Mouse (Mus musculus): ENCODE measurements around the gene Mettl15.
"Not testable (repeated sequence)": the region's sequence is repeated elsewhere in the genome, so short reads cannot be mapped to it uniquely, and the experiment has no call there.

Mettl15 gene

GRCm38 (mm10) chr2:109280600-109281340 lies at the start of gene Mettl15, which contains the start of gene Kif18a:
Gene Mettl15, minus strand, starts transcription at chr2:109280748.
Gene Kif18a, plus strand, starts transcription at chr2:109280738.
- DNase-seq (ENCODE audit: low read depth, low spot score) = peak; percentile 99

GRCm38 (mm10) chr2:109311369-109311768 lies 30.8 kb upstream of the Mettl15 start:
- no peak for DNase-seq (ENCODE audit: low read depth, low spot score)

DNA sequence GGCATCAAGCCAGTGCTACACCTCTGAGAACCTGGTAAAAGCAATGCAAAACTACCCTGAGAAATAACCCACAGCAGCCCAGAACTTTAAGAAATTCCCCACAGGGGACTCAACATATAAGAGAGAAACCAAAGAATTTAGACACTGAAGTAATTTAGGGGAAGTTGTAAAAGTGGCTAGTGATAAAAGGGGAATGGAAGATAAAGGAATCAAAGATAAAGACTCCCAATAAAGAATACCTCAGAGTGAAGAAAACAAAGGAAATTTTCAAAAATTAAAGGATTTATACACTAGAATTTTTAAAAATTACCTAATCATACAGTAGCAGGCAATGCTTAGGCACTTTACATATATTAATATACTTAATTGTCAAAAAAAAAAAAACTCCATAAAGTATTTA lies 23.1 kb upstream of the Mettl15 start:
- DNase-seq (ENCODE audit: low read depth, low spot score) = no peak

DNA sequence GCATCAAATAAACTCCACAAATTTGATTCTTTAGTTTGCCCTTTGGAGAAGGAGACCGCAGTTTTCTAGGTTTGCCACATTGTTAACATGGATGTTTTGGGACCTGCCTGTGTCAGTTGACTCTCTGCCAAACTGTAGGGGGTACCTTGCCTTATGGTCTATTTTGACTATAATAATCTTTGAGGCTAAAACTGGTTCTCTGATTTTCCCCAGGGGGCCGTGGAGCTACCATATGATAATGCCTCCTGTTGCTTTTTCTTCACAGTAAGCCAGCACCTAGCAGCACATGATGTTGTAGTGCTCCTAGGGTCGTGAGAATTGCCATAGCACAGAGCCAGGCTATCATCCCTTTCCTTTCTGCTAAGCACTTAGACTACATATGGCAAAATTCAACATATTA lies 21.7 kb upstream of the Mettl15 start:
- DNase-seq (ENCODE audit: low read depth, low spot score) = no peak

GRCm38 (mm10) chr2:109298160-109298559 lies 17.6 kb upstream of the Mettl15 start:
- DNase-seq (ENCODE audit: low read depth, low spot score) = no peak

- DNase-seq (ENCODE audit: low read depth, low spot score) = no peak
Measured at GRCm38 (mm10) chr2:109296264-109296663, 15.7 kb upstream of the Mettl15 start.

GRCm38 (mm10) chr2:109289327-109289726 lies 8.8 kb upstream of the Mettl15 start:
- DNase-seq (ENCODE audit: low read depth, low spot score) = no peak

GRCm38 (mm10) chr2:109284121-109284520 lies 3.6 kb upstream of the Mettl15 start:
- DNase-seq (ENCODE audit: low read depth, low spot score) = no peak

DNA sequence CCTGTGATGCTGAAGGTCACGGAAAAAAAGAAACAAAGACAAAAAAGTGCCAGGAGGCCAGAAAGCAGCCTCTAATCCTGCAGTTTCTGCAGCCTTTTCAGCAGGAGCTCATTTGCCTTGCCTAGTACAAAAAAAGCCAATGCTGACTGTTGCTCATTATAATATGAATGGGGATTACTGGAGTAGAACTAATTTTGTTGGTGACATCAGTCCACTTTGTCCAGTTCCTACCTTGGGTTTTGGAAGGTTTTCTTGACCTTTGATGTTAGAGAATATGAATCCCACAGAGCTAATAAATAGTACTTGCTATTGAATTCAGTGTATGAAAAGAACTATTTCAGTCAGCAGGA lies 768 bp upstream of the Mettl15 start:
- no peak for DNase-seq (ENCODE audit: low read depth, low spot score)

- DNase-seq (ENCODE audit: low read depth, low spot score) = no peak
Measured at GRCm38 (mm10) chr2:109280272-109280599, 312 bp downstream of the Mettl15 start.

DNA sequence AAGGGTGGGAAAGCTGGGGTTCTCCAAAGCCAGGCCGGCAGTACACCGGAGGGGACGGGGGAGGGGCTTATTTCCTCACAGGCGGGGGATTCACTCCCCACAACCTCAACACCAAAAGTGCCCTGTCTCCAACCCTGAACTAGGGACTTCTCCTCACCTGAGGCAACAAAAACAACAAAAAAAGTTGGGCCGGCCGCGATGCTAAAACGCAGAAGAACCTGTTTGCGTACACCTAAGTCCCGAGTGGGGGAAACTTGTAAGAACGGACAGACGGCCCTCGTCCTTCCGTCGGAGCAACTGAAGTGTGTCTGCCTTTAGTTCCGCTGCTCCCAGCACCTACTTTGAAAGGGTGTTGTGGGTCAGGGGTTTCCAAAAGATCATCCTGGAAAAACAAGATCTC lies 2.5 kb downstream of the Mettl15 start:
- DNase-seq (ENCODE audit: low read depth, low spot score) = peak; percentile 68

GRCm38 (mm10) chr2:109277593-109277992 lies 3.0 kb downstream of the Mettl15 start:
- DNase-seq (ENCODE audit: low read depth, low spot score) = peak; percentile 29

GRCm38 (mm10) chr2:109273098-109273497 lies 7.5 kb downstream of the Mettl15 start:
- DNase-seq (ENCODE audit: low read depth, low spot score) = no peak

- no peak for DNase-seq (ENCODE audit: low read depth, low spot score)
Measured at GRCm38 (mm10) chr2:109262779-109263178, 17.8 kb downstream of the Mettl15 start.

DNA sequence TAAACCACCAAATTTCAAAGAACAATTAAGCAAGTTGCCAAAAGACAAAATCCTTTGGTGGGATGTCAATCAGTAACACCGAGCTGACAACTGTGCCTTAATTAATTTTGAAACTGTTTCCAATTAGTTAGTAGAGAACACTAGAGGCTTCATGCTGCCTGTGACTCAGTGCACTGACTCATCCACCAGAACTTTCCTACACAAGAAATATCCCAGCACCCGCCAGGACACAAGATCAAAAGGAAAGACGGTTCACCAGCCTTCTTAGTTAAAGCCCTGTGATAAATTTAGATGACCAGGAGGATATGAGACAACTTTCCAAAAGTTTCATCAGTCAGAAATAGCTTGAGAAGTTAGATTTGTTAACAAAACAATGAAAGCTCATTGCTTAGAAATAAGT lies 38.6 kb downstream of the Mettl15 start:
- peak; percentile 92 for DNase-seq (ENCODE audit: low read depth, low spot score)

DNA sequence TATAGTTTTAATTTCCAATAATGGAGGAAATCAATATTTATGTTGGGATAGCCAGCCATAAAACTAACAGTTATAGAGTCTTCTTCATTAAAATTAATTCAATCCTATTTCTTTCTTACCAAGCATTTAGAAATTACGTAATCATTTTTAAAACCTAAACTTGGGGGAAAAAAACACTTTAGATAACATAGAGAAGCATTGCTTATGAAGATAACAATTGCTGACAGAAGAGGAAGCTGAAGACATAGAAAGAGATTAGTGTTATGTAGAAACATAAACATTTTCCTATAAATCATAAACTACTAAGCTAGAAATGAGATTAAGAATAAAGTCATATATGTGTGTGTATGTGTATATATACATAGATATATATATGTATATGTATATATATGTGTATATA lies 44.8 kb downstream of the Mettl15 start:
- DNase-seq (ENCODE audit: low read depth, low spot score) = no peak

DNA sequence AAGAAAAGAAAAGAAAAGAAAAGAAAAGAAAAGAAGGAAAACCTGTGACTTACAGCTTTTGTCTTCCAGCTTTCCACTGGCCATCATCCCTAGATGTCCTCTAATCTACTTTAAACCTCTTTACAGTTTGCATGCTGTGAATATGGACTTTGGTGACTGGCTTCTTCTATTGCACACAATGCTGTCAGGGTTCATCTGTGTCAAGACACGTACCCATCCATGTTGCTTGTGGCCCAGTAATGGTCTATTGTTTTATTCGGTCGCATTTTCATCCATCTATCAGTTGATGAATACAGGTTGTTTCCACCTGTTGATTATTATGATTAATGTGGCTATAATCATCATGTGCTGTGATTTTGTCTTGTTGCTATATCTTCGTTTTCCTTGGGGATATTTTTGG lies 46.7 kb downstream of the Mettl15 start:
- DNase-seq (ENCODE audit: low read depth, low spot score) = no peak

DNA sequence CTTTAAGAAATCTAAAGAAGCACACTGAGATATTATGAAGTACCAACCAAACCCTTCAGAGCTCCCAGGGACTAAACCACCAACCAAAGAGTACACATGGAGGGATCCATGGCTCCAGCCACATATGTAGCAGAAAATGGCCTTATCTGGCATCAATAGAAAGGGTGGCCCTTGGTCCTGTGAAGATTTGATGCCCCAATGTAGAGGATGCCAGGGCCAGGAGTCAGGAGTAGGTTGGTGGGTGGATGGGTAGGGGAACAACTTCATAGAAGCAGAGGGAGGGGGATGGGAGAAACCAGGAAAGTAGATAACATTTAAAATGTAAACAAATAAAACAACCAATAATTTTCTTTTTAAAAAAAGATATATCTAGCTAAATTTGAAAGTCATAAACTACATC lies 50.1 kb downstream of the Mettl15 start:
- no peak for DNase-seq (ENCODE audit: low read depth, low spot score)

GRCm38 (mm10) chr2:109227196-109227595 lies 53.4 kb downstream of the Mettl15 start:
- no peak for DNase-seq (ENCODE audit: low read depth, low spot score)

DNA sequence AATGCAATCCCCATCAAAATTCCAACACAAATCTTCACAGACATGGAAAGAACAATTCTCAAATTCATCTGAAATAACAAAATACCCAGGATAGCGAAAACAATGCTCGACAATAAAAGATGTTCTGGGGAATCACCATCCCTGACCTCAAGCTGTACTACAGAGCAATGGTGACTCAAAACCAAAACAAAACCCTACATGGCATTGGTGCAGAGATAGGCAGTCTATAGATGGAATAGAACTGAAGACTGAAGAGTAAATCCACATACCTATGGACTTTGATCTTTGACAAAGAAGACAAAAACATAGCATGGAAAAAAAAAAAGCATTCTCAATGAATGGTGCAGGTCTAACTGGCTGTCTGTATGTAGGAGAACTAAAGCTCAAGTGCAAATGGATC lies 59.1 kb downstream of the Mettl15 start:
- no peak for DNase-seq (ENCODE audit: low read depth, low spot score)

GRCm38 (mm10) chr2:109216678-109217077 lies 63.9 kb downstream of the Mettl15 start:
- DNase-seq (ENCODE audit: low read depth, low spot score) = not testable (repeated sequence)

DNA sequence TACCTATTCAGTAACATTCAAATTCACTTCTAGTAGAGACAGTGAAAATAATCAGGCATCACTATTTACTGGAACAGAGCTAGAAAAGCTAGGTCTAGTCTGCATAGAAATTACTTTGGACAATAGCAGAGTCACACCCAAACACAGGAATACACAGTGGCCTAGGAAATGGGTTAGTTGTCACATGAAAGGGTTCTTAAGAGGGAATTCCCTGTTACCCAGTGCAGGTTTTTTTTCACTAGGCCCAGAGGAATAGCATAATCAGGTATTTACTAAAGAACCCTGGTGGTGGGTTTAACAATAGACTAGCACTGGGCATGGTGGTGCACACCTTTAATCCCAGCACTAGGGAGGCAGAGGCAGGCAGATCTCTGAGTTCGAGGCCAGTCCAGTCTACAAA lies 69.9 kb downstream of the Mettl15 start:
- not testable (repeated sequence) for DNase-seq (ENCODE audit: low read depth, low spot score)

GRCm38 (mm10) chr2:109208032-109208431 lies 72.5 kb downstream of the Mettl15 start:
- DNase-seq (ENCODE audit: low read depth, low spot score) = no peak

- DNase-seq (ENCODE audit: low read depth, low spot score) = no peak
Measured at GRCm38 (mm10) chr2:109182993-109183392, 97.6 kb downstream of the Mettl15 start.
